Mouse (Mus musculus): ENCODE measurements around the gene C8a. TPM values are rescaled to one million over a fixed set of nuclear protein-coding genes. Genes with fewer than 3 reads are reported as not detected.

The C8a gene
- not detected in 2 replicates for polyA plus RNA-seq (2012)

DNA sequence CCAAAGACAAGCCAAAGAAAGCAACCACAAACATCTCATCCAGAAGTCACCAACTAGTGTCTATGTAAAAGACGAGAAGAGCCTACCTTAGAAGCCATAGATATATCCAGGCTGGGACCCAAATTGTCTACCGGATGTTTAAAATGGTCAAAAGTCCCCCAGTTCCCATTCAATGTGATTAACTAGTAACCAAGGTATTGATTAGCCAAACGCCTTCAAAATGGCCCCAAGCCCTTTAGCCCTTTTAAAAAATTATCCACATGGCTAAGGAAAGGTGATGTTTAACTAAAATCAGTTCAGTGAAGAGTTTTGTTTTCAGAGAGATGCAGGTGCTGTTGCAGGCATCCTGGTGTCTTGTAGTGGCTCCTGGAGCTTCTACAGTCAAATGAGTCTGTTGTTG, at the start of gene C8a:
Gene C8a (minus strand): TSS at position 76 of the 400 bp plus-strand sequence.
- TF ChIP-seq GATA1 (IDR thresholded peaks at IDR 0.05; ENCODE audit: low read length): no peak

DNA sequence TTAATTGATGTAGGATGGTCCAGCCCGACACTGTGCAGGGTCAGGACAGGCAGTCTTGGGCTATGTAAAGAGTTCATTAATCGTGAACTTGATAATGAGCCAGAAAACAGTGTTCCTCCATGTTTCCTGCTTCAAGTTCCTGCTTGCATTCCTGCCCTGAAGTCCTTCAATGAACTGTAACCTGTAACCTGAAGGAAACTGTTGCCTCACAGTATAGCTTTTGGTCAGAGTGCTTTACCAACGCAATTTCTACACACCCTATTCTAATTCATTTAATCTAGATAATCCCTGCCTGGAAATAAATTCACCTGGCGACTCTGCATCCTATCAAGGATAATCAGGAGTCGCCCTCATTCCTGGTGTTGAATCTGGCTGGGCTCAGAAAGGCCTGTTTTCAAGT, 49.2 kb upstream of the C8a start:
- no peak for TF ChIP-seq GATA1 (IDR thresholded peaks at IDR 0.05; ENCODE audit: low read length)

DNA sequence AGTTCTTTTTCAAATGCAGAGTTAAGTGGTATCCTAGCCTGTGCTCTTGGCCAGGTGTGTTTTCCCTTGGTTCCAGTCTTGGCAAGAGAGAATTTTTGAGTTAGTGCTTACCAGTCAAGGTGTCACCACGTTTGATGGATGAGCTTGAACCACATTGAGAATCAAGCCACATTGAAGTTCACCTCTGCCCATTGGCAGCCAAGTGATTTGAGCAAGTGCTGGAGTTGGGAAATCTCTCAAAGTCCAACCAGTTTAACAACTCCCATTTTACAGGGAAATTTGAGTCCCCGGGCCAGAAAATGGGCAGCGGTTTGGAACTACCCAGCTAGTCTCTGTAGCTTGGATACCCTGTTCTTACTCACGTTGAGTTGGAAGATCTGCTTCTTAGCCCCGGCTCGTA, 41.8 kb upstream of the C8a start:
- TF ChIP-seq GATA1 (IDR thresholded peaks at IDR 0.05; ENCODE audit: low read length): no peak

DNA sequence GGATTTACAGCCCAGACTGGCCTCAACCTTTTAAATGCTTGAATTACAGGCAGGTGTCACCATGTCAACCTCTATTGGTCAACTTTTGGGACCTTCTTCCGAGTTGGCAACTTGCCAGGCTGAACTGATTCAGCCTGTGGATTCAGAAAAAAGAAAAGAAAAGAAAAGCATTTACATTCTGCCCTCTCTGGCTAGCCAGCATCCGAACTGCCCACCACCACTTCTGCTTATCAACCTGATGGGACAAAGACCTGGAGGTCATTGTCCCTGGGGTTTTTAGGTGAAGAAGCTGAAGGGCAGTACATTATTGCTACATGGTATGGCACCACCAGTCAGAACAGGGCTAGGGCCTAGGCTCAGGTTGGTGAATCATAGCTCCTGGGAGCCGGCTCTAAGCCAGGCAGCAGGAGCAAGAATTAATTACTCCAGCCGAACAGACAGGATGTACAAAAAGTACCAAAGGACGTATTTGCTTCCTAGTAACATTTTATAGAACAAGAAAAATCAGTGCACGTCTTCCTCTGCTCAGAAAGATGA, 38.6 kb upstream of the C8a start:
- TF ChIP-seq GATA1 (IDR thresholded peaks at IDR 0.05; ENCODE audit: low read length): no peak

GRCm38 (mm10) chr4:104913291-104914129, 37.3 kb upstream of the C8a start, which contains the start of gene Fyb2:
Gene Fyb2 (plus strand): TSS chr4:104913456.
- TF ChIP-seq GATA1 (IDR thresholded peaks at IDR 0.05; ENCODE audit: low read length): no peak

GRCm38 (mm10) chr4:104911685-104912084, 35.5 kb upstream of the C8a start:
- TF ChIP-seq GATA1 (IDR thresholded peaks at IDR 0.05; ENCODE audit: low read length): no peak

- no peak for TF ChIP-seq GATA1 (IDR thresholded peaks at IDR 0.05; ENCODE audit: low read length)
Observed at GRCm38 (mm10) chr4:104905049-104905448, 28.9 kb upstream of the C8a start.

- no peak for TF ChIP-seq GATA1 (IDR thresholded peaks at IDR 0.05; ENCODE audit: low read length)
Observed at GRCm38 (mm10) chr4:104902836-104903235, 26.6 kb upstream of the C8a start.

DNA sequence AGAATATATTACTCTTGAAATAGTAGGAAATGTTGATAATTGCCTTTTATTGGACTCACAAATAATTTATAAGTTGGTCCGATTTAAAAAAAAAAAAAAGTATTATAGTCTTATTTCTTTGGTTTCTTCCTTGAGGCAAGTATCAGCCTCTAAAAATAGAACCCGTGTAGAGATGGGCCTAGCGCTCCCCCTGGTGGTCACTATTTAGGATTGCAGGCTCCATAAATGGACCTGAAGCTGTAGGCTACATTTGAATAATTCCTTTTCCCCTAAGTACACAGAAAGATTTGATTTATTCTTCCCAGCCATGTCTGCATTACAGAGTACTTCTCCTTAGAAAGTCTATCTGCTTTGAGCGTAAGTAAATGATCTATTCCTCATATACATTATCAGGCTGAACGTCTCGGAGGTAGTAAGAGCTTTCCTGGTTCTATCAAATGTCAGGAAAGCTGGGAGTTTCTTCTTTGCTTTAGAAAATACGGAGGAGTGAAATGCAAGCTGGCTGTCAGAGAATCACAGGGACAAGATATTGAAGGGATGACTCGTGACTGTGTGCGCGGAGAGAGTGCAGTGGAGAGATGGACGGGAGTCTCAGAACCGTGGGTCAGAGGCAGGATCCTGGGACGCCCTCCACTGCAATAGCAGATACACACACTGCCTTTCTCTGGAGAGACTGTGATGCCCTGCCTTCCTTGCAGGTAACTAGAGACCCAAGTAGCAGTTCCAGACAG, 18.0 kb upstream of the C8a start:
- TF ChIP-seq GATA1 (IDR thresholded peaks at IDR 0.05; ENCODE audit: low read length): no peak

- no peak for TF ChIP-seq GATA1 (IDR thresholded peaks at IDR 0.05; ENCODE audit: low read length)
Observed at GRCm38 (mm10) chr4:104893588-104893987, 17.4 kb upstream of the C8a start.

GRCm38 (mm10) chr4:104891708-104892107, 15.5 kb upstream of the C8a start:
- TF ChIP-seq GATA1 (IDR thresholded peaks at IDR 0.05; ENCODE audit: low read length): no peak

DNA sequence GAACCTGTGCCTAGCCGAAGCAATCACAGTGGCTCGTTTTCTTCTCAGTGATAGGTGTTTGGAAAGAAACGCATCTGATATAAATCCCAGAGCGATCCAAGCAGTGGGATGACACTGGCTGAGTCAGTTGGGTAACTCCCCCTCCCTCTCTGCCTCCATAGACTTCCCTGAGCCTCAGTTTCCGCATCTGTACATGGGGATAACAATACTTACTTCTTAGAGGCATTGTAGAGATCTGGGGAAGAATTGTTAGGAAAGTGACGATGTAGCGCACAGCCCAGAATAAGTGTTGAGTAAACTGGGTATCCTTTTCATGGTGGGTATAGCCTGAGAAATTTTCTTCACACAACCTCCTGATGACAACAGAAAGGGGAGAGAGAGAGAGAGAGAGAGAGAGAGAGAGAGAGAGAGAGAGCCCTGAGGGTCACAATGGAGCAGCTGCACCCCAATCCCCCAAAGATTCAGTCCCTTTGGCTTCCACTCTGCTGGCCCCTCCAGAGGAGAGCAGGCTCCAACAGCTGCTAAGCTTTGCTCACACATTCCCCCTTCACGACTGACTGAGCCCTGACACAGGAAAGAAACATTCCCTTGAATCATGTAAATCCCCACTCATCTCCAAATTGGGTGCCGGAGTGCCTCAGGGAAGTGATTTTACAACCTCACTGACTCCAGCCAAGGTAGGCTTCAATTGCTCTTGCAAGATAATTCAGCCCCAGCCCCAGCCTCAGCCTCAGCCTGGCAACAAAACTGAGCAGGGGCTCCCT, 12.5 kb upstream of the C8a start:
- no peak for TF ChIP-seq GATA1 (IDR thresholded peaks at IDR 0.05; ENCODE audit: low read length)

DNA sequence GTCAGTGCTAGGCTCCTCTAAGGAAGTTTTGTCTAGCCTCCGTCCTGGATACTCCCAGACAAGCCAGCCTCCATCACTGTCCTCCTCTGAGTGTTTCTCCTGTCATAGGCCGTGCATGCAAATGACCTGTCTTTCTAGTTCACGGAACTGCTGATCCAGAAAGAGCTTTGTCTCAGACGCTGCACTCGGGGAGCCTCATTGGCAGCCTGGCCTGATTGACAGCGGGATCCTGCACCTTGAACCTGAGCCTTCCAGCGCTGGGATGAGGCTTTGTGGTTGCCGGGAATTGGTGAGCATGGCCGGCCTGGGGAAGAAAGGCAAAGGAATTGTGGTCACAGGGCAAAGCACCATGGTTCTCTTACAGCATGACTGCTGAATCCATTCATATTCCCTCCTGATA, 11.3 kb upstream of the C8a start:
- no peak for TF ChIP-seq GATA1 (IDR thresholded peaks at IDR 0.05; ENCODE audit: low read length)

- TF ChIP-seq GATA1 (IDR thresholded peaks at IDR 0.05; ENCODE audit: low read length): no peak
Observed at GRCm38 (mm10) chr4:104875832-104876231, 366 bp downstream of the C8a start.

DNA sequence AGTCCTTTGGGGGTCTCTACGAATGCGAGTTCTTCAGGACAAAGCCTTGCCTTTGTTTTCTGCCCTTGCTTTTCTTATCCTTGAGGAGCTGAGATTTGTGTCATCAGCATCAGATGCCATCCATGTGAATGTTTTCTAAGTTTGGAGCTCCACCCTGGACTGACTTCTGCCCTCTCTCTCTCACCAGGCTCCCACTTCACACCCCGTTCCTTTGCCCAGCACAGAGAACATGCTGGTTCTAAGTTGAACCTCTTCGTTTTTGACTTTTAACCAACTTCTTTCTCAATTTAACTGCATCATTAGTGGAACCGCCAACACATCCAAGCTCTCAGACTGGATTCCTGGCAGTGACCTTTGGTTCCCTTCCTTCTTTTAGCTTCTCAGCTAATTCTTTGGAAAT, 6.0 kb downstream of the C8a start:
- TF ChIP-seq GATA1 (IDR thresholded peaks at IDR 0.05; ENCODE audit: low read length): no peak

GRCm38 (mm10) chr4:104869581-104869980, 6.6 kb downstream of the C8a start:
- no peak for TF ChIP-seq GATA1 (IDR thresholded peaks at IDR 0.05; ENCODE audit: low read length)
